Mouse (Mus musculus) cerebellum, postnatal 14 days (tissue): ENCODE data around the gene Lnx2.

Experiments used
- DNase-seq, 2 experiments: peaks; one replicate each; pipeline ENCODE4 v3.0.0; 2021; ENCODE audit warnings: mixed read lengths in 2 of 2

Lnx2 gene

GRCm38 (mm10) chr5:147076026-147076798 lies at the start of gene Lnx2:
Gene Lnx2 (minus strand): TSS chr5:147076586.
- peak; percentile 98 to 99 for DNase-seq

GRCm38 (mm10) chr5:147125542-147126185 lies 49.3 kb upstream of the Lnx2 start:
- DNase-seq: no peak

- no peak for DNase-seq
Observed at GRCm38 (mm10) chr5:147124794-147125193, 48.4 kb upstream of the Lnx2 start.

- peak in 1 of 2 experiments; percentile 37 for DNase-seq
Observed at GRCm38 (mm10) chr5:147121146-147121545, 44.8 kb upstream of the Lnx2 start.

GRCm38 (mm10) chr5:147117027-147117426 lies 40.6 kb upstream of the Lnx2 start:
- DNase-seq: no peak

GRCm38 (mm10) chr5:147115631-147116030 lies 39.2 kb upstream of the Lnx2 start:
- no peak for DNase-seq

GRCm38 (mm10) chr5:147114738-147115137 lies 38.4 kb upstream of the Lnx2 start:
- peak in 1 of 2 experiments; percentile 46 for DNase-seq

- DNase-seq: peak; percentile 55 to 68
Observed at GRCm38 (mm10) chr5:147108861-147109591, 32.6 kb upstream of the Lnx2 start.

- DNase-seq: peak; percentile 70 to 79
Observed at GRCm38 (mm10) chr5:147107276-147107675, 30.9 kb upstream of the Lnx2 start.

GRCm38 (mm10) chr5:147102295-147102694 lies 25.9 kb upstream of the Lnx2 start:
- DNase-seq: no peak

GRCm38 (mm10) chr5:147100180-147100579 lies 23.8 kb upstream of the Lnx2 start:
- DNase-seq: no peak

GRCm38 (mm10) chr5:147098667-147099066 lies 22.3 kb upstream of the Lnx2 start:
- no peak for DNase-seq

- no peak for DNase-seq
Observed at GRCm38 (mm10) chr5:147096586-147096985, 20.2 kb upstream of the Lnx2 start.

GRCm38 (mm10) chr5:147094296-147094695 lies 17.9 kb upstream of the Lnx2 start:
- DNase-seq: peak in 1 of 2 experiments; percentile 32

- DNase-seq: no peak
Observed at GRCm38 (mm10) chr5:147092448-147092847, 16.1 kb upstream of the Lnx2 start.

GRCm38 (mm10) chr5:147090256-147090963 lies 14.0 kb upstream of the Lnx2 start:
- peak; percentile 79 to 88 for DNase-seq

- DNase-seq: peak in 1 of 2 experiments; percentile 63
Observed at GRCm38 (mm10) chr5:147089836-147090235, 13.4 kb upstream of the Lnx2 start.

- peak in 1 of 2 experiments; percentile 17 for DNase-seq
Observed at GRCm38 (mm10) chr5:147086816-147087215, 10.4 kb upstream of the Lnx2 start.

- DNase-seq: peak; percentile 93 to 95
Observed at GRCm38 (mm10) chr5:147085201-147085894, 9.0 kb upstream of the Lnx2 start.

- peak in 1 of 2 experiments; percentile 40 for DNase-seq
Observed at GRCm38 (mm10) chr5:147078110-147078900, 1.9 kb upstream of the Lnx2 start.
